17 mouse cellular contexts compared by ENCODE assay signal in genomic region chr11:76154200-76154599, GRCm38 (mm10).
"Had no signal": no experiment of that assay in that cellular context is flagged by ENCODE, and none has a peak within 500 bp of the region (broad histone marks: within the 10 kb centered on the region; RNA-seq: fewer than 3 reads in every experiment).

No protein-coding gene starts in this region.

- H3K27ac ChIP-seq: neural tube, embryonic 12.5 days; neural tube, embryonic 13.5 days; neural tube, embryonic 15.5 days; stomach, embryonic 15.5 days; stomach, postnatal 0 days had no signal

- H3K4me3 ChIP-seq: neural tube, embryonic 12.5 days; neural tube, embryonic 13.5 days; neural tube, embryonic 15.5 days; stomach, embryonic 15.5 days had no signal

- H3K27me3 ChIP-seq: neural tube, embryonic 12.5 days; neural tube, embryonic 13.5 days; neural tube, embryonic 15.5 days; stomach, embryonic 15.5 days had no signal

- H3K9me3 ChIP-seq: neural tube, embryonic 12.5 days; neural tube, embryonic 13.5 days; neural tube, embryonic 15.5 days; stomach, embryonic 15.5 days had no signal

- DNase-seq: retina, postnatal 1 day; right cerebral cortex, adult 18-20 months; right cerebral cortex, postnatal 14 days; right cerebral cortex, postnatal 25 days; right cerebral cortex, postnatal 4 days; spleen, adult 18-20 months; thymus, adult 18-20 months; thymus, adult 2 months; thymus, postnatal 14 days; thymus, postnatal 25 days; thymus, postnatal 36 days; thymus, postnatal 4 days had no signal

- H3K4me1 ChIP-seq: neural tube, embryonic 12.5 days; neural tube, embryonic 15.5 days; stomach, embryonic 15.5 days had no signal

- H3K4me2 ChIP-seq: neural tube, embryonic 12.5 days; neural tube, embryonic 13.5 days; neural tube, embryonic 15.5 days; stomach, embryonic 15.5 days had no signal

- H3K9ac ChIP-seq: neural tube, embryonic 12.5 days; neural tube, embryonic 13.5 days; neural tube, embryonic 15.5 days; stomach, embryonic 15.5 days had no signal
